Mouse (Mus musculus) liver, postnatal 0 days (tissue): ENCODE measurements at regions not wholly inside any gene's neighbourhood (a gene's known extent, or its start where the extent isn't known, plus 50 kb on each side); places are given as distances from the start of the nearest gene placed in this dataset.

Experiments
- ATAC-seq: fragments of 200-750 bp; cut with Nextera tagmentation; 2 replicates; pipeline ENCODE4 v1.8.0; 2017; ENCODE audit warnings: mild to moderate bottlenecking, moderate library complexity
- DNase-seq: peaks from one replicate; pipeline ENCODE4 v3.0.0-alpha.2; 2016
- H3K27ac ChIP-seq: fragments of 300-500 bp; sonication (generic); 2 replicates; pipeline ENCODE4 v1.5.1; 2014; ENCODE audit warnings: antibody characterized with exemption, moderate library complexity, mild to moderate bottlenecking, low read depth
- H3K27me3 ChIP-seq: fragments of 300-500 bp; sonication (generic); 2 replicates; pipeline ENCODE4 v1.6.1; 2014; ENCODE audit warnings: low read length, control low read depth, mixed read lengths; ENCODE audit not compliant: insufficient read depth
- H3K36me3 ChIP-seq: fragments of 300-500 bp; sonication (generic); replicated peaks from 2 replicates; pipeline ENCODE4 v1.6.1; 2014; ENCODE audit warnings: mild to moderate bottlenecking, control low read depth, low read length, moderate library complexity, mixed read lengths; ENCODE audit not compliant: insufficient read depth
- H3K4me1 ChIP-seq: fragments of 300-500 bp; sonication (generic); 2 replicates; pipeline ENCODE4 v1.6.1; 2014; ENCODE audit warnings: antibody characterized with exemption, mild to moderate bottlenecking, control low read depth; ENCODE audit not compliant: insufficient read depth
- H3K4me2 ChIP-seq: fragments of 300-500 bp; sonication (generic); 2 replicates; pipeline ENCODE4 v1.6.1; 2014; ENCODE audit warnings: low read depth, mild to moderate bottlenecking, low read length, moderate library complexity, mixed read lengths
- H3K4me3 ChIP-seq: fragments of 300-500 bp; sonication (generic); 2 replicates; pipeline ENCODE4 v1.5.1; 2014; ENCODE audit warnings: low read depth, low read length
- H3K9ac ChIP-seq: fragments of 300-500 bp; sonication (generic); replicated peaks from 2 replicates; pipeline ENCODE4 v1.6.1; 2014; ENCODE audit warnings: mild to moderate bottlenecking, moderate library complexity
- H3K9me3 ChIP-seq: fragments of 300-500 bp; sonication (generic); 2 replicates; pipeline ENCODE4 v1.6.1; 2016; ENCODE audit warnings: mild to moderate bottlenecking, control low read depth, low read length, mixed read lengths
- CTCF ChIP-seq: sonication (generic); IDR thresholded peaks from 2 replicates; pipeline ENCODE4 v1.5.1; 2016; ENCODE audit warnings: antibody characterized with exemption, low read depth
- EP300 ChIP-seq: IDR thresholded peaks from 2 replicates; pipeline ENCODE4 v1.6.1; 2016; ENCODE audit warnings: antibody characterized with exemption, low read depth, mild to moderate bottlenecking
- WGBS: fragments of 180-500 bp; shearing (Covaris S2); extraction: QIAGEN DNeasy Blood & Tissue Kit; methylation state at CpG from one replicate; pipeline ENCODE4 v1.1.7; 2014; ENCODE audit not compliant: insufficient replicate concordance; 5-methylcytosine and 5-hydroxymethylcytosine counted together

GRCm38 (mm10) chr12:94488721-94489120 lies 1203.3 kb upstream of the Flrt2 start:
- no peak for ATAC-seq
- no peak overlapping the region for H3K9ac ChIP-seq
- 73% methylated on average over 2 of the region's 2 CpGs for WGBS
- no peaks in the 10 kb centered on the region for H3K27me3 ChIP-seq
- H3K4me2 ChIP-seq: no peak overlapping the region
- H3K9me3 ChIP-seq: no peaks in the 10 kb centered on the region
- DNase-seq: no peak
- no peak overlapping the region for H3K27ac ChIP-seq
- TF ChIP-seq EP300 (no peak), CTCF (no peak)
- no peaks in the 10 kb centered on the region for H3K36me3 ChIP-seq
- no peak overlapping the region for H3K4me3 ChIP-seq
- no peaks in the 10 kb centered on the region for H3K4me1 ChIP-seq

DNA sequence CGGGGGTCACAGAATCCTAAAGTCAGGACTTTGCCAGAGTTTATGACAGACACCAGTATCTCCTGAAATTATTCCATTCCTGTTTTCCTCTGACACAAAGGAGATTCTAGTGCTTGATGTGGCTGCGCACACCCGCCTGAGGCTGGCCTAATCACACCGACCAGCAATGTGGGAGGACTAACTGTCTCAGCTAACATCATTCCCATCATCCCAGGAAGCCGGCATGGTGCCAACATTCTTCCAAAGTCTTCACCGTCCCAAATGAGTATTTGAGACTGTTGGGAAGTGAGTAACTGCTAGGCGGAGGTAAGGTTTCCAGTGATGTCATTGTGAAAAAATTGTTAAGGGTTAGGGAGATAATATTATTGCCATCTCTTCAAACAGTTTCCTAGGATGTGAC lies 1183.9 kb upstream of the Flrt2 start:
- H3K4me2 ChIP-seq: no peak overlapping the region
- H3K4me1 ChIP-seq: no peaks in the 10 kb centered on the region
- no peaks in the 10 kb centered on the region for H3K36me3 ChIP-seq
- H3K4me3 ChIP-seq: no peak overlapping the region
- DNase-seq: no peak
- WGBS: 78% methylated on average over 7 of the region's 7 CpGs
- no peak for ATAC-seq
- no peaks in the 10 kb centered on the region for H3K9me3 ChIP-seq
- no peak overlapping the region for H3K9ac ChIP-seq
- no peak overlapping the region for H3K27ac ChIP-seq
- TF ChIP-seq EP300 (no peak), CTCF (no peak)
- no peaks in the 10 kb centered on the region for H3K27me3 ChIP-seq

GRCm38 (mm10) chr12:94509855-94510254 lies 1182.2 kb upstream of the Flrt2 start:
- H3K9me3 ChIP-seq: no peaks in the 10 kb centered on the region
- no peak overlapping the region for H3K4me3 ChIP-seq
- no peak for TF ChIP-seq EP300
- no peak for TF ChIP-seq CTCF
- H3K27me3 ChIP-seq: no peaks in the 10 kb centered on the region
- no peaks in the 10 kb centered on the region for H3K4me1 ChIP-seq
- WGBS: 47% methylated on average over 5 of the region's 5 CpGs
- H3K27ac ChIP-seq: no peak overlapping the region
- H3K4me2 ChIP-seq: no peak overlapping the region
- H3K36me3 ChIP-seq: no peaks in the 10 kb centered on the region
- DNase-seq (no peak), ATAC-seq (no peak)
- no peak overlapping the region for H3K9ac ChIP-seq

- no peak overlapping the region for H3K4me3 ChIP-seq
- no peak overlapping the region for H3K27ac ChIP-seq
- DNase-seq (no peak), ATAC-seq (no peak)
- H3K4me2 ChIP-seq: no peak overlapping the region
- WGBS: 78% methylated on average over 7 of the region's 7 CpGs
- H3K9me3 ChIP-seq: peaks cover 3% of the 10 kb centered on the region; the same call in 1 of the 2 replicates
- TF ChIP-seq CTCF: no peak
- no peak for TF ChIP-seq EP300
- H3K4me1 ChIP-seq: no peaks in the 10 kb centered on the region
- no peaks in the 10 kb centered on the region for H3K36me3 ChIP-seq
- H3K27me3 ChIP-seq: no peaks in the 10 kb centered on the region
- no peak overlapping the region for H3K9ac ChIP-seq
Observed at GRCm38 (mm10) chr12:94544706-94545105, 1147.3 kb upstream of the Flrt2 start.

DNA sequence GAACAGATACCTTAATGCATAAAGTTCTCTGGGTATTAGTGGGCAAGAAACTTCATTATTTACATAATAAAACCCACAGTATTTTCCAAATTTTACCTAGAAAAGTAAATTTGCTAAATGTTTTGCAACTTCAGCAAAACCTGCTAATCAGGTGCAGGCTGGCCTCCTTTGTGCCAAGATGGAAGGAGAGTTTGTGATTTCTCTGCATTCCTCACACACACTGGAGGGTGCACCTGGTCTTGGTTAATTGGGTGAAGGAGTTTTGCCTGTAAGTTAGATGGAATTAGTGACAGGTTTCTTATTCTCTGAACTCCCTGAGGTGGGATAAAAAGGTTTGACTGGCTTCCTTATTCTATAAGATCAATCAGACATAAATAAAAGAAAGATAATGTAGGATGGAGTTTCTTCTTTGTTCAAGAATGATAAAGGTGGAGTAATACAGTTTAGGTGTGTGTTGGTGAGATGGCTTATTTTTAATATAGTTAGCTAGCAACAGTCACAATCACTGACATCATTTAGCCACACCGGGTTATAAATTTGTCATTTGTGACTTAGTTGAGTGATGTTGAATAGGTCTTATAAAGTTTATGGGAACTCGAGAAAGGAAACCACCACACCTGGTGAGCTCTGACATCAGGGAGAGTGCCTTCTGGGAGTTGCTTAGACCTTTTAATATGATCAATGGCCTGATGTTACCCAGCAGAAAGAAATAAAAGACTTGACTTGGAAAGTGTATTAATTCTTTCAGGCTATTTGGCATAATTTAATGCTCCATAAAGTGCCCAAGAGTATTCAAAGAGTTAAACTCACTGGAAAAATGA lies 1131.4 kb upstream of the Flrt2 start:
- TF ChIP-seq EP300 (no peak), CTCF (no peak)
- no peak for DNase-seq
- no peak overlapping the region for H3K27ac ChIP-seq
- no peaks in the 10 kb centered on the region for H3K36me3 ChIP-seq
- 80% methylated on average over 2 of the region's 2 CpGs for WGBS
- H3K9ac ChIP-seq: no peak overlapping the region
- ATAC-seq: no peak
- no peak overlapping the region for H3K4me2 ChIP-seq
- H3K4me3 ChIP-seq: no peak overlapping the region
- H3K4me1 ChIP-seq: no peaks in the 10 kb centered on the region
- no peaks in the 10 kb centered on the region for H3K9me3 ChIP-seq
- H3K27me3 ChIP-seq: no peaks in the 10 kb centered on the region

GRCm38 (mm10) chr12:94574981-94575380 lies 1117.0 kb upstream of the Flrt2 start:
- H3K27me3 ChIP-seq: no peaks in the 10 kb centered on the region
- TF ChIP-seq EP300 (no peak), CTCF (no peak)
- H3K9ac ChIP-seq: no peak overlapping the region
- no peaks in the 10 kb centered on the region for H3K9me3 ChIP-seq
- ATAC-seq (no peak), DNase-seq (no peak)
- no peaks in the 10 kb centered on the region for H3K4me1 ChIP-seq
- no peak overlapping the region for H3K4me3 ChIP-seq
- H3K36me3 ChIP-seq: no peaks in the 10 kb centered on the region
- H3K4me2 ChIP-seq: no peak overlapping the region
- 91% methylated on average over 2 of the region's 2 CpGs for WGBS
- no peak overlapping the region for H3K27ac ChIP-seq

DNA sequence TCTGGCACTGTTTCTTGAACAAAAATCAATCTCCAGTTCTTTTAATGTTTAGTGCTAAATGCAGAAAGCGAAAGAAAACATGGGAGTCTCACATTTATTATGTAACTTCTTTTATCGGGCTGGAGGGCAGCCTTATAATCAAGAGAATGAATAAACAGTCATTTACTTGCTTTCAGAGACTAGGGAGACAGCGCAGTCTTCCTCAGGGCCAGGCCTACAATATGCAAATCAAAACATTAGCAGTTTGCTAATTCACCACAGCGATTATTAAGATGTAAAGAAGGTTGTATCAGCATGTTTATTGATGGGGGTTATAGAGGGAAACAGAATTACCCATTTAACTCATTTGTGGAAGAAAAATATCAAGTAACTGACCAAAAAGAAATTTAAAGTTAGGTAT lies 1111.7 kb upstream of the Flrt2 start:
- Histone ChIP-seq H3K9ac (no peak overlapping the region), H3K4me3 (no peak overlapping the region), H3K9me3 (no peaks in the 10 kb centered on the region), H3K36me3 (no peaks in the 10 kb centered on the region), H3K27me3 (no peaks in the 10 kb centered on the region), H3K4me2 (no peak overlapping the region), H3K4me1 (no peaks in the 10 kb centered on the region), H3K27ac (no peak overlapping the region)
- 52% methylated on average over 4 of the region's 4 CpGs for WGBS
- ATAC-seq (no peak), DNase-seq (no peak)
- TF ChIP-seq EP300 (no peak), CTCF (no peak)
